Mouse (Mus musculus): ENCODE measurements around the gene Inmt. TPM values are rescaled to one million over a fixed set of nuclear protein-coding genes. Genes with fewer than 3 reads are reported as not detected.
"Not testable (repeated sequence)": the region's sequence is repeated elsewhere in the genome, so short reads cannot be mapped to it uniquely, and the experiment has no call there.

Gene Inmt
- polyA plus RNA-seq, 1 experiment from 2014 or later: 0.24 TPM

- 5% methylated on average over 33 of the region's 33 CpGs for WGBS
- Histone ChIP-seq H3K27me3 (ENCODE audit: control insufficient read depth, insufficient read depth, low read length) (no peaks in the 10 kb centered on the region), H3K4me2 (ENCODE audit: low read length) (peak within 1 kb of the TSS; percentile 85), H3K9ac (ENCODE audit: low read length) (peak within 1 kb of the TSS; percentile 78), H3K36me3 (ENCODE audit: control insufficient read depth, insufficient read depth, low read length) (no peaks in the 10 kb centered on the region), H3K4me3 (ENCODE audit: control insufficient read depth in 1 of 2, insufficient read depth in 1 of 2, low read depth in 1 of 2, low read length in 2 of 2) (peak within 1 kb of the TSS; percentile 71 to 80), H3K27ac (replicated peaks in 1 of 2; ENCODE audit: control insufficient read depth in 1 of 2, insufficient read depth in 1 of 2, low read depth in 2 of 2, low read length in 2 of 2) (peak within 1 kb of the TSS; percentile 88 to 89), H3K9me3 (ENCODE audit: control insufficient read depth, low read length) (no peaks in the 10 kb centered on the region), H3K4me1 (ENCODE audit: control insufficient read depth in 2 of 2, insufficient read depth in 2 of 2, low read length in 2 of 2) (peaks cover 7% of the 10 kb centered on the region in 2 experiments; a peak in 3 of 4 replicates)
- peak; percentile 91 for ATAC-seq (ENCODE audit: insufficient number of reproducible peaks, insufficient read depth, low FRiP score, low read depth)
These were observed 28.4 kb upstream of the Inmt start, which contains the start of gene Mindy4 for GRCm38 (mm10) chr6:55202913-55203910. TSS of gene Mindy4 (plus strand) at chr6:55203383.

- H3K4me3 ChIP-seq (ENCODE audit: control insufficient read depth in 1 of 2, insufficient read depth in 1 of 2, low read depth in 1 of 2, low read length in 2 of 2): no peak overlapping the region
- ATAC-seq (ENCODE audit: insufficient number of reproducible peaks, insufficient read depth, low FRiP score, low read depth): no peak
- peaks cover 6 to 7% of the 10 kb centered on the region in 2 experiments; a peak in 3 of 4 replicates for H3K4me1 ChIP-seq (ENCODE audit: control insufficient read depth in 2 of 2, insufficient read depth in 2 of 2, low read length in 2 of 2)
- no peak overlapping the region for H3K27ac ChIP-seq (replicated peaks in 1 of 2; ENCODE audit: control insufficient read depth in 1 of 2, insufficient read depth in 1 of 2, low read depth in 2 of 2, low read length in 2 of 2)
- H3K9me3 ChIP-seq (ENCODE audit: control insufficient read depth, low read length): 0 out of 2 replicates have a peak, but pooled peaks cover 4% of the 10 kb centered on the region
- H3K4me2 ChIP-seq (ENCODE audit: low read length): no peak overlapping the region
- H3K27me3 ChIP-seq (ENCODE audit: control insufficient read depth, insufficient read depth, low read length): no peaks in the 10 kb centered on the region
- WGBS: 87% methylated on average over 3 of the region's 3 CpGs
- H3K9ac ChIP-seq (ENCODE audit: low read length): no peak overlapping the region
- H3K36me3 ChIP-seq (ENCODE audit: control insufficient read depth, insufficient read depth, low read length): no peaks in the 10 kb centered on the region
These were observed 24.2 kb upstream of the Inmt start for GRCm38 (mm10) chr6:55199047-55199446.

DNA sequence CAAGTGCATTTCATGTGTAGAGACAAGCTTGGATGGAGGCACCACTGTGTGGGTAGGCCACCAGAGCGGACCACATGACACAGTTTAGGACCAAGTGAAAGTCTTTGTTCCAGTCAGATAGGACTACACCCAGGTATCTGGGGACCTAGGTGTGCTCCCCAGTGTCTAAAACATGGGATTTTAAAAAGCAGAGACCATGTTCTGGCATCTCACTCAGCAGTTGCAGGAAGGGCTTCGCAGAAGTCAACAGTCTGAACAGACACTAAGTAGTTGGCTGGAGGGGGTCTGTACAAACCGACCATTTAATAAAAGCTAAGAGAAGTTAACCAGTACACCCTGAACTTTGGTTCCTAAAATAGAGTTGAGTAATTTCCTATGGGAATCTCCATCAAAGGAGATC lies 18.3 kb upstream of the Inmt start:
- Histone ChIP-seq H3K4me2 (ENCODE audit: low read length) (no peak overlapping the region), H3K9ac (ENCODE audit: low read length) (no peak overlapping the region), H3K4me1 (ENCODE audit: control insufficient read depth in 2 of 2, insufficient read depth in 2 of 2, low read length in 2 of 2) (no peaks in the 10 kb centered on the region), H3K27ac (replicated peaks in 1 of 2; ENCODE audit: control insufficient read depth in 1 of 2, insufficient read depth in 1 of 2, low read depth in 2 of 2, low read length in 2 of 2) (no peak overlapping the region), H3K36me3 (ENCODE audit: control insufficient read depth, insufficient read depth, low read length) (no peaks in the 10 kb centered on the region), H3K4me3 (ENCODE audit: control insufficient read depth in 1 of 2, insufficient read depth in 1 of 2, low read depth in 1 of 2, low read length in 2 of 2) (no peak overlapping the region), H3K27me3 (ENCODE audit: control insufficient read depth, insufficient read depth, low read length) (no peaks in the 10 kb centered on the region), H3K9me3 (ENCODE audit: control insufficient read depth, low read length) (0 out of 2 replicates have a peak, but pooled peaks cover 4% of the 10 kb centered on the region)
- 85% methylated on average over 3 of the region's 3 CpGs for WGBS
- no peak for ATAC-seq (ENCODE audit: insufficient number of reproducible peaks, insufficient read depth, low FRiP score, low read depth)

DNA sequence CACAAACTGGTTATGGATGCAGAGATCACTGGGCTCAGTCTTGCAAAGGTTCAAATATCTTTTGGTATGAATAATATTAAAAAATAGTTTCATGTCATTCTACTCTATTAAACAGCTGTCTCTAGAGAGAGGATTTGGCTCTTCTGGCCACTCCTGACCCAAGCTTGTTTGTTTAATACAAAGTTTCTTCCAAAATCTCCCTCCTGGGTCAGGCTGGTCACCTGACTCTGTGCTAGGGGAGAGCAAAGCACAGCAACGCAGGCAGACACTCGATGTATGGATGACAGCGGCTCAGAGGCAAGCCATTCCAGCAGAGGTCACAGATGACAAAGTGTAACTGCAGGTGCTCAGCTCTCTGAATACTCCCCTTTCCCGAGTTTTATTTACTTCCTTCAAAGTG lies 16.7 kb upstream of the Inmt start:
- Histone ChIP-seq H3K4me1 (ENCODE audit: control insufficient read depth in 2 of 2, insufficient read depth in 2 of 2, low read length in 2 of 2) (no peaks in the 10 kb centered on the region), H3K4me2 (ENCODE audit: low read length) (no peak overlapping the region), H3K9ac (ENCODE audit: low read length) (no peak overlapping the region), H3K4me3 (ENCODE audit: control insufficient read depth in 1 of 2, insufficient read depth in 1 of 2, low read depth in 1 of 2, low read length in 2 of 2) (no peak overlapping the region), H3K27me3 (ENCODE audit: control insufficient read depth, insufficient read depth, low read length) (no peaks in the 10 kb centered on the region), H3K36me3 (ENCODE audit: control insufficient read depth, insufficient read depth, low read length) (no peaks in the 10 kb centered on the region), H3K9me3 (ENCODE audit: control insufficient read depth, low read length) (0 out of 2 replicates have a peak, but pooled peaks cover 4% of the 10 kb centered on the region), H3K27ac (replicated peaks in 1 of 2; ENCODE audit: control insufficient read depth in 1 of 2, insufficient read depth in 1 of 2, low read depth in 2 of 2, low read length in 2 of 2) (no peak overlapping the region)
- WGBS: 43% methylated on average over 4 of the region's 4 CpGs
- ATAC-seq (ENCODE audit: insufficient number of reproducible peaks, insufficient read depth, low FRiP score, low read depth): no peak

GRCm38 (mm10) chr6:55189406-55189805 lies 14.6 kb upstream of the Inmt start:
- H3K27me3 ChIP-seq (ENCODE audit: control insufficient read depth, insufficient read depth, low read length): no peaks in the 10 kb centered on the region
- no peaks in the 10 kb centered on the region for H3K4me1 ChIP-seq (ENCODE audit: control insufficient read depth in 2 of 2, insufficient read depth in 2 of 2, low read length in 2 of 2)
- H3K9ac ChIP-seq (ENCODE audit: low read length): no peak overlapping the region
- no peaks in the 10 kb centered on the region for H3K36me3 ChIP-seq (ENCODE audit: control insufficient read depth, insufficient read depth, low read length)
- H3K4me3 ChIP-seq (ENCODE audit: control insufficient read depth in 1 of 2, insufficient read depth in 1 of 2, low read depth in 1 of 2, low read length in 2 of 2): no peak overlapping the region
- H3K27ac ChIP-seq (replicated peaks in 1 of 2; ENCODE audit: control insufficient read depth in 1 of 2, insufficient read depth in 1 of 2, low read depth in 2 of 2, low read length in 2 of 2): no peak overlapping the region
- no peak overlapping the region for H3K4me2 ChIP-seq (ENCODE audit: low read length)
- ATAC-seq (ENCODE audit: insufficient number of reproducible peaks, insufficient read depth, low FRiP score, low read depth): no peak
- no peaks in the 10 kb centered on the region for H3K9me3 ChIP-seq (ENCODE audit: control insufficient read depth, low read length)

GRCm38 (mm10) chr6:55187827-55188226 lies 13.0 kb upstream of the Inmt start:
- not testable (repeated sequence) for ATAC-seq (ENCODE audit: insufficient number of reproducible peaks, insufficient read depth, low FRiP score, low read depth); H3K9ac ChIP-seq (ENCODE audit: low read length); H3K4me1 ChIP-seq (ENCODE audit: control insufficient read depth in 2 of 2, insufficient read depth in 2 of 2, low read length in 2 of 2); H3K9me3 ChIP-seq (ENCODE audit: control insufficient read depth, low read length); H3K4me3 ChIP-seq (ENCODE audit: control insufficient read depth in 1 of 2, insufficient read depth in 1 of 2, low read depth in 1 of 2, low read length in 2 of 2); H3K27me3 ChIP-seq (ENCODE audit: control insufficient read depth, insufficient read depth, low read length); H3K36me3 ChIP-seq (ENCODE audit: control insufficient read depth, insufficient read depth, low read length); H3K27ac ChIP-seq (replicated peaks in 1 of 2; ENCODE audit: control insufficient read depth in 1 of 2, insufficient read depth in 1 of 2, low read depth in 2 of 2, low read length in 2 of 2); H3K4me2 ChIP-seq (ENCODE audit: low read length)
- 91% methylated on average over 17 of the region's 17 CpGs for WGBS

- whole genome bisulfite sequencing: 85% methylated on average over 1 of the region's 1 CpGs
- no peak for ATAC-seq (ENCODE audit: insufficient number of reproducible peaks, insufficient read depth, low FRiP score, low read depth)
These were observed 8.0 kb upstream of the Inmt start for GRCm38 (mm10) chr6:55182655-55183430.

More at GRCm38 (mm10) chr6:55182655-55183430, 8.0 kb upstream of the Inmt start:
- Histone ChIP-seq H3K27ac (replicated peaks in 1 of 2; ENCODE audit: control insufficient read depth in 1 of 2, insufficient read depth in 1 of 2, low read depth in 2 of 2, low read length in 2 of 2) (no peak overlapping the region), H3K4me1 (ENCODE audit: control insufficient read depth in 2 of 2, insufficient read depth in 2 of 2, low read length in 2 of 2) (no peaks in the 10 kb centered on the region), H3K9ac (ENCODE audit: low read length) (no peak overlapping the region), H3K4me3 (ENCODE audit: control insufficient read depth in 1 of 2, insufficient read depth in 1 of 2, low read depth in 1 of 2, low read length in 2 of 2) (no peak overlapping the region), H3K36me3 (ENCODE audit: control insufficient read depth, insufficient read depth, low read length) (no peaks in the 10 kb centered on the region), H3K9me3 (ENCODE audit: control insufficient read depth, low read length) (no peaks in the 10 kb centered on the region), H3K27me3 (ENCODE audit: control insufficient read depth, insufficient read depth, low read length) (no peaks in the 10 kb centered on the region), H3K4me2 (ENCODE audit: low read length) (no peak overlapping the region)

Measured in heart, embryonic 14.5 days (tissue).